Mouse (Mus musculus): ENCODE results near the gene Trim15.

Trim15 gene

GRCm38 (mm10) chr17:36869955-36870810 is 3.2 kb upstream of the Trim15 start:
- DNase-seq (ENCODE audit: extremely low spot score, low spot score): no peak

GRCm38 (mm10) chr17:36869284-36869954 is 2.4 kb upstream of the Trim15 start, which contains the start of gene Trim10:
Gene Trim10, plus strand, starts transcription at chr17:36869574.
- DNase-seq (ENCODE audit: extremely low spot score, low spot score): no peak

GRCm38 (mm10) chr17:36868836-36869235 is 1.8 kb upstream of the Trim15 start:
- DNase-seq (ENCODE audit: extremely low spot score, low spot score): no peak

- DNase-seq (ENCODE audit: extremely low spot score, low spot score): no peak
Observed at GRCm38 (mm10) chr17:36861680-36862079, 5.3 kb downstream of the Trim15 start.

- no peak for DNase-seq (ENCODE audit: extremely low spot score, low spot score)
Observed at GRCm38 (mm10) chr17:36858181-36858580, 8.8 kb downstream of the Trim15 start.

- DNase-seq (ENCODE audit: extremely low spot score, low spot score): no peak
Observed at GRCm38 (mm10) chr17:36856236-36856635, 10.8 kb downstream of the Trim15 start.

- DNase-seq (ENCODE audit: extremely low spot score, low spot score): no peak
Observed at GRCm38 (mm10) chr17:36855484-36855883, 11.5 kb downstream of the Trim15 start.

GRCm38 (mm10) chr17:36851627-36852026 is 15.4 kb downstream of the Trim15 start:
- no peak for DNase-seq (ENCODE audit: extremely low spot score, low spot score)

- no peak for DNase-seq (ENCODE audit: extremely low spot score, low spot score)
Observed at GRCm38 (mm10) chr17:36851200-36851599, 15.8 kb downstream of the Trim15 start.

GRCm38 (mm10) chr17:36849992-36850391 is 17.0 kb downstream of the Trim15 start:
- no peak for DNase-seq (ENCODE audit: extremely low spot score, low spot score)

- DNase-seq (ENCODE audit: extremely low spot score, low spot score): no peak
Observed at GRCm38 (mm10) chr17:36848911-36849310, 18.1 kb downstream of the Trim15 start.

- no peak for DNase-seq (ENCODE audit: extremely low spot score, low spot score)
Observed at GRCm38 (mm10) chr17:36844725-36845124, 22.3 kb downstream of the Trim15 start.

- no peak for DNase-seq (ENCODE audit: extremely low spot score, low spot score)
Observed at GRCm38 (mm10) chr17:36844286-36844719, 22.7 kb downstream of the Trim15 start.

- DNase-seq (ENCODE audit: extremely low spot score, low spot score): no peak
Observed at GRCm38 (mm10) chr17:36843696-36844095, 23.3 kb downstream of the Trim15 start.

- no peak for DNase-seq (ENCODE audit: extremely low spot score, low spot score)
Observed at GRCm38 (mm10) chr17:36840961-36841445, 26.0 kb downstream of the Trim15 start.

- no peak for DNase-seq (ENCODE audit: extremely low spot score, low spot score)
Observed at GRCm38 (mm10) chr17:36839931-36840330, 27.1 kb downstream of the Trim15 start.

- no peak for DNase-seq (ENCODE audit: extremely low spot score, low spot score)
Observed at GRCm38 (mm10) chr17:36839001-36839400, 28.0 kb downstream of the Trim15 start.

- DNase-seq (ENCODE audit: extremely low spot score, low spot score): peak; percentile 93
Observed at GRCm38 (mm10) chr17:36836874-36837647, 29.9 kb downstream of the Trim15 start, which contains the start of gene Trim26. Gene Trim26, plus strand, starts transcription at chr17:36837134.

- DNase-seq (ENCODE audit: extremely low spot score, low spot score): no peak
Observed at GRCm38 (mm10) chr17:36836427-36836812, 30.6 kb downstream of the Trim15 start.

- peak; percentile 38 for DNase-seq (ENCODE audit: extremely low spot score, low spot score)
Observed at GRCm38 (mm10) chr17:36835591-36836426, 31.2 kb downstream of the Trim15 start.

- DNase-seq (ENCODE audit: extremely low spot score, low spot score): no peak
Observed at GRCm38 (mm10) chr17:36832694-36833093, 34.3 kb downstream of the Trim15 start.
